Mouse (Mus musculus) c-Kit-positive CD71-positive TER-119-positive erythroid progenitor cells, embryonic 14.5 days (primary cell): ENCODE results near the gene Spcs2.

Experiments
- DNase-seq: peaks from one replicate; pipeline ENCODE4 v3.0.0-alpha.2; 2013; ENCODE audit warnings: low spot score

Spcs2 gene

DNA sequence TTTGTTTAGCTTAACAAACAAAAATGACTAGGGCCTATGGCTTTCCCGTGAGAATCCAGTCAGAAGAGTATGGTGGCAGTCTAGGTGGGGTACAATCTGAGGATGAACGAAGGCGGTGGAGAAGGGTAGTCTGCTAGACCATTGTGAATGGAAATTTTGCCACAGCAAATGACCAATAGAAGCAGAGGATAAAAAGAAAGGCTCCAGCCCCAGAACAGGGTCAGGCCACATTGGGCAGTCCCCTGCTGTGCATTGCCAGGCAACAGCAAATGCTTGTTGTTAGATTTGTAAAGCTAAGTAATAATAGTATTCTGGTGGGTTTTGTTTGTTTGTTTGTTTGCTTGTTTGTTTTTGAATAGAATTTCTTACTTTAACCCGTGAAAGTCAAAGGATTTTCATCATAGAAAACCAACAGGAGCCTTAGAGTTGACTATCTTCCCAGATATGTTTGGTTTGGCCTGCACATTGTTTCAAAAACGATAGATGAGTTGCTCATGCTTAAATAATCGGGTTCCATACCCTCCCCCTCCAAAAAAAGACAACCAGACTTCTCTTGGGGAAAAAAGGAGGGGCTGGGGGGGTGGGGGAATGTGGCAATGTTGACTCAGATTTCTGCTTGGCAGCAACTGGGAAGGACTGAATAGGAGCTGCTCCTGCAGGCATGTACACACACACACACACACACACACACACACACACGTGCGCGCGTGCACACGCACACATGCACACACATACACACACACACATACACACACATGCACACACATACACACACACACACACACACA lies 1.2 kb upstream of the Spcs2 start:
- no peak for DNase-seq

DNA sequence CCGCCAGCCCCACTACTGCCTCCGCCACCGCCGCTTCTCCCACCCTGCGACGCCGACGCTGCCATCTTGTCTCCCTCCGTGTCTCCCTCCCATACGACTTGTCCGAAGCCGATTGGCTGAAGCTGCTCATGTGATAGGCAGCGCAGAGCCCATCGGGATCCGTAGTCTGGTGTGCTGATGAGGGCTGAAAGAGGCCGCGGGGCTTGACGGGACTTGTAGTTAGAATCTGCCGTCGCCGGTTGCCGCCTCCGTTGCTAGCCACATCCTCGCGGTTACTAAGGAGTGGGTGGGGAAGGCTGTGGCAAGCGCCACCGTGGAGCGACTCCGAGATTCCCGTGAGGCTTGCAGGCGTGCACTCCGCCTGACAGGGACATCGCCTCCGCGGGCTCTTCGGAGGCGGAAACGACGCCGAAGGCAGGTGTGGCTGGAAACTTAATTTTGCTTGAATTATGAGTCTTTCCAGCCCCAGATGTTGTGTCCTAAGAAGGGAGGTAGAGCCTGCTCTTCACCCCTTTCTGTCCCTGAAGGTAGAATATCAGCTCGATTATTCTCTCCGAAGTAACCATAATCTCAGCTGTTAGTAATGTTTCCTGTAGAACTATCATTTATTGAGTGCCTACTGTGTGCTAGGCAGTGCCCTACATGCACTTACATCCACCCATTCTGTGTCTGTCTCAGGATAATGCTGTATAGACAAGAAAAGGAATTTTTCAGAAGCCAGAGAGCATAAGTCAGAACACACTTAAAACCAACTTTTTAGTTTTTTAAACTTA lies 4.3 kb downstream of the Spcs2 start, which contains the start of gene Xrra1:
Gene Xrra1 (plus strand): TSS at position 304 of the 773 bp plus-strand sequence.
- peak; percentile 97 for DNase-seq

DNA sequence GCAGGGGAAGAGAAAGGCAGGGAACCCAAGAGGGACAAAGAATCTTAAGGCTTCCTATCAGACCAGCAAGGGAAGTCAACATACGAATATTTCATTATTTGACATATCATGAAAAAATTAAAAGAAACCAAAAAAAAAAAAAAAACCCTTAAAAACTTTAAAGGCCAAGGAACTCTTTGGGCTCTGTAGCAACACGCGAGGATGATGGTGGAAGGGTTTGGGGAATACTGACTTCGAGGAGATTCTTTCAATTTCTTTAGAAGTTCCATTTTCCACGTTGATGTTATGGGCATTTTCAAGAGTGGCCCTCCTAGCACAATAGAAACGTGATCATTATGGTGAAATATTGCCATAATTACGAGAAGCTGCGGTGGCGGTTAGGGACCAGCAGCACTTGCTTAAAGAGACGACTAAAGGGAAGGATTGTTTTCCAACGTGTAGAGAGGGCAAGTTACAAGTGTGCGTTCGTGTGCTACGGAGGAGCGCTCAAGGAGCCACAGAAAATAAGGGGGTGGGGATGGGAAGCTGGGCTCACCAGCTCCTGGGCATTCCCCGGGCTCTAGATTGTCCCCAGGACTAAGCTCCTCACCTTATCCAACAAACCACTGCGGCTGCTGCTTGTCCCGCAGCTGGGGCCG lies 5.0 kb downstream of the Spcs2 start:
- no peak for DNase-seq

DNA sequence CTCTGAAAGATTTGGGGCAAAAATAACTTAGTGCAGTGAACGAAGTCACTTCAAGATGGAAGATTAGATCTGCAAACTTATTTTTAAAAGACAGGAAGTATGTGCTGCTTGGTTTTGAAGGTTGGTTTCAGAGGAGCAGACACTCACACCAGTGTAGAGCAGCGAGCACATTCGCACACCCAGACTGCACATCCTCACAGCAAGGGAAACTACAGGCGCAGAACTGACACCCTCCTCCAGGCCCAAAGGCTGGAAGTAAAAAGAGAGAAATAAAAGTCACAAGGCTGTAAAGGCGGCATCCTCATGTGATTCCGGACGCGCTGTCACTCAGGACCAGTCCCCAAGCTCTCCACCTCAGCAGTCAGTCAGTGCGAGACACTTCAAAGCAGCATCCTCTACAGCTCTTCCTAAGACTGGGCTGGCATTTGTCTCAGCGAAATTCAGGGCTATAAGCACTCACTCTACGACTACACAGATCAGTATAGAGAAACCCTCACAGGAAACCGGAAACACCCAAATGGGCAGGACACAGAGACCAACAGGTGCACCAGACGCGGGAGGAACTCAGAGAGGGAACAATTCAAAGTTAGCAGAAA lies 6.9 kb downstream of the Spcs2 start:
- DNase-seq = no peak

DNA sequence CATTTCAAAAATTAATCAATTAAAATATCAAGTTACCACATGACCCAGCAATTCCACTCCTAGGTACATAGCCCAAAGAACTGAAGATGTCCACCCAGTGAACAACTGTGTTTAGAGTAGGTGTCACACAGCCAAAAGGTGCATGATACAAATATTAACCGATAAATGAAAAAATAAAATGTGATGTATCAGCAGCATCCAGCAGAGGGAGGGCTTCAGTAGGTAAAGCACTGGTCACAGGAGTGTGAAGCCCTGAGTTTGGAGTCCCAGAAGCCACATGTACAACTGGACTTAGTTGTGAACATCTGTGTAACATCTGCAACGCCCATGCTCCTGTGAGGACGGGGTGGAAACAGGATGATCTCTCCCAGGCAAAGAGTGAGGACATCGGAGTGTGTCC lies 9.0 kb downstream of the Spcs2 start:
- no peak for DNase-seq

DNA sequence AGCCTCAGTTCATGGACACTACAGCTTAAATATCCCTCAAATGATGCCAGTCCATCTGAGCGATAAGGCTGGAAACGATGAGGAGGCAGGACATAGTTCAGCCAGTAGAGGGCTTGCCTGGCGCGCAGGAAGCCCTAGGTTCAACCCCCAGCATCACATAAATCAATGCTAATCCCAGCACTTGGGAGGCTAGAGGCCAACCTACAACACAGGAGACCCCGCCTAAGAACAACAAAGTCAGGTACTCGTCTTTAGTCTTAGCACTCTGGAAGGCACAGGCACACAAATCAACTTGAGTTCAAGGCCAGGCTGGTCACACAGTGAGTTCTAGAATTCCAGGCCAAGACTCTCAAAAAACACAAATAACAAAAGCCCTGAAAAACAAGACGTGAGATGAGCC lies 9.9 kb downstream of the Spcs2 start:
- no peak for DNase-seq

DNA sequence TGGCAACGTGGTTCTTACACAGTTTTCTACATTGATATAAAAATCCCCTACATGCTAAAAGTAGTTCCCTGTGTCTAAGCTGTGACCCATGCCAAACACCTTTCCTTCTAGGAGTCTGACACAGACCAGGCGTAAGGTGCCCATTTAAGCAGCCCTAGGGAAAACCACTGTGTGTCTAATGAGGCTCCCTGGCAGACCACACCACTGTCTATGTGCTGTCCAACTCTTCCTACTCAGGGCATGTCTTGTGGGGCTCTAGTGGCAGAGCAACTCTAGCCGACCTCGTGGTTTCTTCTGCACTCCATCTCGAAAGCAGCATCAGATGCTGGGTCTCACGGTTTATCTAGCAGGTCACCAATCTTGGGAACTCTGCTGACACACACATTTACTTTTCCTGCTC lies 11.6 kb downstream of the Spcs2 start:
- DNase-seq = no peak

DNA sequence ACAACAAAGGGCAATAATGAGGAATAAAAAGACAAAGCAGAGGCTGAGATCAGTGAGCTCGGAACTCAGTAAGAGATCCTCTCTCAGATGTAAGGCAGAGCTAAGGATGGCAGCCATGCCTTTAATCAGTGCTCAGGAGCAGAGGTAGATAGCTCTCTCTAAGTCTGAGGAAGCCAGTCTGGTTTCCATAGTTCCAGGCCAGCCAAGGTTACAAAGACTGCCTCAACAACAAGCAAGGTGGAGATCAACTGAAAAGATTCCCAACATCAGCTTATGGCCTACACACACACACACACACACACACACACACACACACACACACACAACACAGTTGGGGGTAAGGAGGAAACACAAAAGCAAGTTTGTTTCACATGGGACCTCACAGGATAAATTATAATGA lies 12.1 kb downstream of the Spcs2 start:
- no peak for DNase-seq

DNA sequence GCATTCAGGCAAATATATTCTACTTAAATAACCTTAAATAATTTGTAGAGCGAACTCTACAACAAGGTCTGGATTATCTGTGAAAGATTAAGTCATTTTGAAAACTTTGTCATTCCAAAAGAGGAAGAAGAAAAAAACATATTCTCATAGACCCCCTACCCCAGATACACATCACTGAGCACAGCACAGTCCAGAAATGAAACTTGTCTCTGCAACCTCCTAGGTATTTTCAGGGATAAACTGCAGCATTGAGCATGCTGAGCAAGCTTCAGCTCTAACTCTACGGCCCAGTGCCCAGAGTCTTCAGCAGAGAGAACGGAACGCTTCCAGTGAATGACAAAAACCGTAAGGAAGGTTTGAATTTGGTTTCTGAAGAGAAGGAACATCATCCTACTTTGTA lies 12.7 kb downstream of the Spcs2 start:
- DNase-seq = no peak

DNA sequence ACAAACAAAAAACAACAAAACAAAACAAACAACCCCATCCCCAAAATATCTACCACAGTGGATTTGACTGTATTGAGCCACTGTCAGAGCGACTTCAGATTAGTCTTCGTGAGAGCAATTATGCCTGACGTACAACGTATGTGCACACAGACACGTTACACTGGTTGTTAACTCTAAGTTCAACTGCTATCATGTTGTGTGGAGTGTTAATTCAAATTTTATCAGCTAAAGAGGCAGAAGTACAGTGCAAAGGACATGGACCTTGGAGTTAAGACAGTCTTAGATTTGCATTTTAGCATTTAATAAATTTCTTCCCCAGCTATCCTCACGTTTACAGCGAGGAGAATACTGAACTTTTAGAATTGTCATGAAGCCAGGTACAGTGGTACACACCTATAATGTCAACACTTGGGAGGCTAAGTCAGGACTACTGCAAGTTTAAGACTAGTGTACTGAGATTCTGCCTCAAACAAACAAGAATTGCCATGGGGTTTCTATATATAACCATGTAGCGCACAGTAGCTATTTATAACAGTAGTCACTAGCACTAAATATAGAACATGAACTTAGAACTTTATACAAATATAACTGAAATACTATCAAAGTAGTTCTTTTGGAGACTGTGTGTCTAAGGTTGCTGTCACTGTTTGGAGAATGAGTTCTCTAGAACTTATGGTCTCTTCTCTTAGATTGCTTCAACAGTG lies 17.6 kb downstream of the Spcs2 start:
- no peak for DNase-seq

DNA sequence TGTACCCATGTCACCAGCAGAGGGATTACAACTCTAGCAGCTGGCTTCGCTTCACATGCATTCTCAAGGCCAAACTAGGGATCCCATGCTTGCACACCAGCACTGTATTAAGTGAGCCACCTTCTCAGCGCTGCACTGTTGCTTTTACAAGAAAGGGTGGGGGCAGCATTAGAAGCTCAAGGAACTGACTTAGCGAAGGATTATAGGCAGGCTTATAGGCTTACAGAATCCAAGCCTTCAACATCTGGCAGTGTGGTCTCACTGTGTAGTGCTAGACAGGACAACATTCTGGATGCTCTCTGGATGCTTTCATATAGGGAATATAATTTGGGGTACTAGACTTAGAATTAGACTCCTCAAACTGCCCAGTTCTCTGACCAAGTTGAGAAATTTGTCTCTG lies 25.0 kb downstream of the Spcs2 start:
- no peak for DNase-seq

DNA sequence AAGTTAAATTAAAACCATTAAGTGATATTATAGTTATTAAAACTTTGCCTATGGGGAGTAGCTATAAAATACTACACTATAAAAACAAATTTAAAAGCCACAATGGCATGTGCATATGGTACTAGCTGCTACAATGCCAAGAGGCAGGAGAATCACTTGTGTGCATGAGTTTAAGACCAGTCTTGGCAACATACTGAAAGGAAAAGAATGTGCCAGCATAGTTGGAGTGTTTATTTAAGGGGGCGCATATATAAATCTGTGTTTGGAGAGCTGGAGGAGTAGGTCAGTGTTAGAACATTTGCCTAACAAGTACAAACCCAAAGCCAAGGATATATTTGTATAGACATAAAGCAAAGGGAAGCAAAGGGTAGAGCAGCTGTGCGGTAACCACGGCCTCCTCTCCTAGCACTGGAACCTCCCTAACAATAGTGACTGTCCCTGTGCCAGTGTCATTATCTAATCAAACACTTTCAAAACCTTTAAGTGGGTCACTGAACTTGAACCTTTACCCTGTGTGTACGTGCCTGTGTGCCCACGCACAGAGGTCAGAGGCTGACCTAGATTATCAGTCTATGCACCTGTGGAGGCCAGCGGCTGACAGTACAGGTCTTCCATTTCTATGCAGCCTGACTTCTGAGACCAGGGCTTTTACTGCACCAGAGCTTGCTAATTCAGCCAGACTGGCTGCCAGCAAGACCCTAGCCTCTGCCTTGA lies 25.7 kb downstream of the Spcs2 start:
- DNase-seq = no peak

DNA sequence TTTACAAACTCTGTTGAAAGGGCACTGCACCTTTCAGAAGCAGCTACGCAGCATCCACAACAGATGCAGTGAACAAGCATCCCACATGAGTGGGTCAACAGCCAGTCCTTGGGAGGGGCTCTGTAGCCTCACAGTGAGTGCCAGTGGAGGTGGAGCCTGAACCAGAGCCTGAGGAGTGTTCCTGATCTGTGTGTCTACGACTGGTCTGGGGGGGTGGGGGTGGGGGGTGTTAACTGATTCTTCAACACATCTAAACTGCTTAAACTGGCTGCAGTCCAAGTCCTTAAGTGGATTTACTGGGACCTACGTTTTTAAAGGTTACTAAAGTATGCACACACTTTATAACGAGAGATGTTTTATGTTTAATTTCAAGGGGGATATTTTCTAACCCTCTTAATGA lies 26.5 kb downstream of the Spcs2 start:
- no peak for DNase-seq

DNA sequence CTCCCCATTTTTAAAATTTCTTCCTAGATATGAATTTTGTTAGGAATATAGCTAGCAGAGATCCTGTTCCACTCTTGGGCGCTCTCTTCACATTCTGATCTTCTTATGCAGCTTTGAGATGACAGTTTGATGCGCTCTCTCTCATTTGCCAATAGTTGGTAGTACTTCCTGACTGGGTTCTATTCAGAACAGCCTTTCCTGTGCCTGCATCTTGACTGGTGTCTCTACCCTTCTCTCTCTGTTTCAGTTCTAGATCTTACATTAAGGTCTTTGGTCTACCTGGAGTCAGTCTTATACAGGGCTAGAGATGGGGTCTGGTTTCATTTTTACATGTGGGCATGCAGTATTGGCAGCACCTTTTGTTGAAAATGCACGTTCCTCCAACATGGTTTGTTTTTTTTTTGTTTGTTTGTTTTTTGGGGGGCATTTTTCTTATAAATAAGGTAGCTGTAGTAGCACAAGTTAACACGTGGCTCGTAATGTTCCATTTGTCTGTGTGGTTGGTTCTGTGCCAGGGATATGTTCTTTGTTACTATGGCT lies 28.9 kb downstream of the Spcs2 start:
- DNase-seq = no peak

DNA sequence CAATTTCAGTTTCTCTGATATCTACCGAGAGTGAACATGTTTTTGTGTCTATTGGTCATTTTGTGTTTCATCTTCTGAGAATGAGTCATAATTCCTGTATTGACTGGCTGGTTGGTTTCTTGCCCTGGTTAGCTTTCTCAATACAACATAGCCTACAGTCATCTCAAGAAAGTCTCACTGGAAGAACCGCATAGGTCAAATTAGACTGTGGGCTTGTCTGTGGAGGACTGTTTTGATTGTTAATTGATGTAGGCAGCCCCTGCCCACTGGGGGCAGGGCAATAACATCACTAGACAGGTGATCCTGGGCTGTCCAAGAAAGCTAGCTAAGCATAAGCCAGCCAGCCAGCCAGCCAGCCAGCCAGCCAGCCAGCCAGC lies 29.4 kb downstream of the Spcs2 start:
- no peak for DNase-seq

DNA sequence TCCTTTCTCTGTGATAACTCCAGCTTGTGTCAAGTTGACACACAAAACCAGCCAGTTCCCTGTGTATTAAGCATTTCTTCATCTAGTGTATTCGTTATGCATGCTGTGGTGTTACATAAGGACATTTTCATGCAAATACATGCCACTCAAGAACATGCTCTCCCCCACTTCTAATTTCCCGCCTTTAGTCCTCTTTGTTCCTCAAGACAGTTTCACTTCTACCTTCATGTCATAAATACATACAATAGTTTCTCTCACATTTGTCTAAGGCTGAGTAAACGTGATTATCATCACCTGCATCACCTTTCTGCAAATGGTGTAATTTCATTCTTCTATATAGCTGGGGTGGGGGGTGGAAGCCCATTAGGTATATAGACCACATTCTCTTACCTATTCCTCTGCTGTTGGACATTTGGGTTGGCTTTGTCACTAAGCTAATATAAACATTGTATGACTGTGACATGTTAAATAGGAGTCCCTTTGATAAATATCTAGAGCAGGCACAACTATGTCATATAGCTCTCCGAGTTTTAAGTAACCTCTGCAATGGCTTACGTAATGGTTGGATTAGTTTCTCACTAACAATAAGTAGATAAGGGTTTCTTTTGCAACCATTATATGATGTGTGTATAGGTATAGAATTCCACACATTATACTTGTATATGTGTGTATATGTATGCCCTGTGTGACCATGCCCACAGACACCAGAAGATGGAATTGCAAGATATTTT lies 30.0 kb downstream of the Spcs2 start:
- DNase-seq = no peak

DNA sequence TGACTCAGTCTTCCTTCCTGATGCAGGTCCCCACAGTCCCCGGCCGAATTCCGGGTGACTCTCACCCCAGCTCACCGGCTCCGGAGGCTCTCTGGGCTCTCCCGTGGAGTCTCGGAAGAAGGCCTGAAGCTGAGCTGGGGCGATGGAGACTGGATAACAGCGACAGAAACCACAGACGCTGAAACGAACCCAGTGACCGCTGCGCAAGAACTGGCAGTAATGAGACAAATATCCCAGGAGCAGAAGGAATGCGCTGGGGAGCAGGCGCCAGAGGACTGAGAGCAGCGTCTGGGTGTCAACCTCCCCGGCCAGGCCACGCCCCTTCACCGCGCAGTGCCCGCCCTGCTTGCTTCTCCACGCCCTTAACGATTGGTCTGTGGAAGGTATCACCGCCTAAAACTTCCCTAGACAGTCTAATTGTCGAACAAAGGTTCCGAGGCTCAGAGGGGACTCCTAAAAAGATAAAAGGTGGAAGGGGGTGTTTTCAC lies 35.1 kb downstream of the Spcs2 start, which contains the start of gene Neu3:
Gene Neu3 (minus strand): TSS at position 335 of the 488 bp plus-strand sequence.
- peak; percentile 93 for DNase-seq

DNA sequence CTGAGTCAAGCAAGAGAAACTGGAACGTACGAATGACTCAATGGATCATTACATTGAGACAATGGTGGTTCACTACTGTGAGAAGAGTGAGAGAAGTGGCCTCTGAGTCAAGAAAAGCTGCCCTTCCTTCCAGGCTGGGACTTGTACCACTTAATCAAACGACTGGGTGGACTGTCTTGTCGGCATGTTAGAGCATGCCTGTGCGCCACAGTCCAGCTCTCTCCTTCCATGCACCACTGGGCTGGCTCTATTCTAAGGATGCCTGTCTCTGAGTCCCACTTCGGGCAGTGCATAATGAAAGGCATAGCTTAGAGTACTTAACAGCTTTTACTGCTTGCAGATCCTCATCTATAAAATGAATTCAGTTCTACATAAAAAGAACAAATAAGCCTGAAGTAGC lies 37.2 kb downstream of the Spcs2 start:
- DNase-seq = no peak

DNA sequence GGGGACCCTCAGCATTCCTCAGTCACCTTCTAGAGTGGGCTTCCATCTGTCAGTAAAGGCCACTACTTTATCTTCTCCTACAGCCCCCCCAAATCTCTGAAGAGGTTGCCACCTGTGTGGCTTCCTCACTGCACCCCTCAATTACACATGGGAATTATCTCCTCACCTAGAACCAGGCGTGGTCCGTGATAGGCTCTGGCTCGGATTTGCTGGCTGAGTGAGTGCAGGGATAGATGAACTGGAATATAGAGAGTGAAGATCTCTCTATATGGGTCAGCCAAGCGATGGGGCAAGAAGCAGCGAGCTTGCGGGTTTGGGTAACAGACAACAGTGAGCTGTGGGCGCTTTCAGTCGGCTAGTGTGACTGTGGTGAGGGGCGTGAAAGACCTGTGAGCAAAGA lies 37.8 kb downstream of the Spcs2 start:
- DNase-seq = no peak
